ENCODE assay signal across 9 mouse cellular contexts in genomic region chr7:98783954-98784353, GRCm38 (mm10). TPM values are rescaled to one million over a fixed set of nuclear protein-coding genes. Genes with fewer than 3 reads are reported as not detected.
A peak's percentile ranks its signal among the peaks of the same experiment; 100 is the strongest.
DNase-seq lines count a peak whose midpoint lies in the region; ATAC-seq lines count a peak whose summit lies in the region.
"Had no signal": no experiment of that assay in that cellular context is flagged by ENCODE, and none has a peak within 500 bp of the region (broad histone marks: within the 10 kb centered on the region; RNA-seq: fewer than 3 reads in every experiment).

No protein-coding gene starts in this region.

- H3K27me3 ChIP-seq in embryonic facial prominence, embryonic 12.5 days = no peaks in the 10 kb centered on the region
- H3K27me3 ChIP-seq in limb, embryonic 15.5 days = peaks cover 7% of the 10 kb centered on the region; the same call in 1 of the 2 replicates
- H3K27me3 ChIP-seq in neural tube, embryonic 13.5 days = no peaks in the 10 kb centered on the region

- H3K36me3 ChIP-seq in embryonic facial prominence, embryonic 12.5 days = no peaks in the 10 kb centered on the region
- no peaks in the 10 kb centered on the region for H3K36me3 ChIP-seq in limb, embryonic 15.5 days
- H3K36me3 ChIP-seq in neural tube, embryonic 13.5 days = no peaks in the 10 kb centered on the region

- H3K4me3 ChIP-seq in embryonic facial prominence, embryonic 12.5 days = no peak overlapping the region
- no peak overlapping the region for H3K4me3 ChIP-seq in limb, embryonic 15.5 days
- no peak overlapping the region for H3K4me3 ChIP-seq in neural tube, embryonic 13.5 days

- peak; percentile 70 to 73 for DNase-seq in adrenal gland, postnatal 36 days
- peak; percentile 84 to 91 for DNase-seq in heart, adult 9 months (ENCODE audit: low spot score in 2 of 2)
- DNase-seq in kidney, adult 8-10 months = peak; percentile 26 to 46
- peak; percentile 81 to 90 for DNase-seq in urinary bladder, postnatal 4 days (ENCODE audit: low spot score in 2 of 2)

- ATAC-seq in embryonic facial prominence, embryonic 12.5 days (ENCODE audit: insufficient number of reproducible peaks, insufficient read depth, low FRiP score, low TSS enrichment) = 0 out of 2 replicates have a peak, but pooled peaks have one; percentile 14
- peak; percentile 59 for ATAC-seq in limb, embryonic 15.5 days (ENCODE audit: insufficient number of reproducible peaks, low FRiP score, low TSS enrichment, low read depth)
- ATAC-seq in neural tube, embryonic 13.5 days (ENCODE audit: low read depth) = peak; percentile 73
- no peak for ATAC-seq in CD4-positive, CD25-positive, alpha-beta regulatory T cell, adult 4 months

- 26% methylated on average over 7 of the region's 7 CpGs for WGBS in embryonic facial prominence, embryonic 12.5 days
- WGBS in limb, embryonic 15.5 days = 13% methylated on average over 7 of the region's 7 CpGs
- WGBS in neural tube, embryonic 13.5 days = 14% methylated on average over 7 of the region's 7 CpGs

- H3K9ac ChIP-seq in embryonic facial prominence, embryonic 12.5 days = no peak overlapping the region
- no peak overlapping the region for H3K9ac ChIP-seq in limb, embryonic 15.5 days
- no peak overlapping the region; the same call in 1 of the 2 replicates for H3K9ac ChIP-seq in neural tube, embryonic 13.5 days

- no peak overlapping the region for H3K4me2 ChIP-seq in embryonic facial prominence, embryonic 12.5 days (replicated peaks)
- H3K4me2 ChIP-seq in limb, embryonic 15.5 days = peak overlapping the region; percentile 29
- H3K4me2 ChIP-seq in neural tube, embryonic 13.5 days = peak overlapping the region; percentile 15; the same call in 1 of the 2 replicates

- peak overlapping the region; percentile 82 for H3K27ac ChIP-seq in embryonic facial prominence, embryonic 12.5 days
- peak overlapping the region; percentile 87 for H3K27ac ChIP-seq in limb, embryonic 15.5 days
- peak overlapping the region; percentile 57 for H3K27ac ChIP-seq in neural tube, embryonic 13.5 days (replicated peaks)
- H3K27ac ChIP-seq: macrophage had no signal

- H3K9me3 ChIP-seq in embryonic facial prominence, embryonic 12.5 days = no peaks in the 10 kb centered on the region
- no peaks in the 10 kb centered on the region for H3K9me3 ChIP-seq in limb, embryonic 15.5 days
- H3K9me3 ChIP-seq in neural tube, embryonic 13.5 days = no peaks in the 10 kb centered on the region

- H3K4me1 ChIP-seq in embryonic facial prominence, embryonic 12.5 days = peaks cover 34% of the 10 kb centered on the region
- H3K4me1 ChIP-seq in limb, embryonic 15.5 days = peaks cover 31% of the 10 kb centered on the region
- peaks cover 21% of the 10 kb centered on the region for H3K4me1 ChIP-seq in neural tube, embryonic 13.5 days (replicated peaks)

RNA-seq across cellular contexts. Expression of gene Wnt11, which starts 51.0 kb away (rescaled TPM):
- 1 to 10 TPM; 2.6 to 3.6 TPM for total RNA-seq in adrenal gland, postnatal 36 days (2021)
- 24.3 and 25.7 TPM in 2 replicates for polyA plus RNA-seq in embryonic facial prominence, embryonic 12.5 days (2016; fragmentation: Nextera tagmentation; extraction: Ambion mirVana)
- polyA plus RNA-seq in limb, embryonic 15.5 days (2015; fragmentation: Nextera tagmentation; extraction: Ambion mirVana) = 23.2 and 29.1 TPM in 2 replicates
- 2.3 and 5.2 TPM in 2 replicates for polyA plus RNA-seq in neural tube, embryonic 13.5 days (2015; fragmentation: Nextera tagmentation; extraction: Ambion mirVana)
- not detected for polyA plus RNA-seq in CD4-positive, CD25-positive, alpha-beta regulatory T cell, adult 4 months (2017; shearing (Covaris generic))
- polyA plus RNA-seq: macrophage had no signal

Comparison
In these comparisons a context has a peak if more than half of its experiments do, and no peak if none do; other contexts are left out.
1. DNase-seq: peak in every context shown above with its lines; median percentile 88 in heart, adult 9 months; 86 in urinary bladder, postnatal 4 days; 72 in adrenal gland, postnatal 36 days; 36 in kidney, adult 8-10 months.